Mouse (Mus musculus) left cerebral cortex, postnatal 25 days (tissue): ENCODE results near the gene Zfc3h1. TPM values are rescaled to one million over a fixed set of nuclear protein-coding genes. Genes with fewer than 3 reads are reported as not detected.

Experiments
- DNase-seq, 2 experiments: peaks; one replicate each; pipeline ENCODE4 v3.0.0; 2022; ENCODE audit warnings: low spot score in 2 of 2, mixed read lengths in 1 of 2
- intact Hi-C: fragments of 180-260 bp; cut with DNase I; formaldehyde crosslinking; loops from one replicate; pipeline ENCODE4 v1.15.1; 2025
- total RNA-seq, 2 experiments: library from RNA; stranded (reverse); gene quantifications; 2 replicates each; pipeline ENCODE4 v1.2.3; 2021

Gene Zfc3h1
- total RNA-seq, 2 experiments from 2014 or later, result 50.0 to 53.0 TPM

DNA sequence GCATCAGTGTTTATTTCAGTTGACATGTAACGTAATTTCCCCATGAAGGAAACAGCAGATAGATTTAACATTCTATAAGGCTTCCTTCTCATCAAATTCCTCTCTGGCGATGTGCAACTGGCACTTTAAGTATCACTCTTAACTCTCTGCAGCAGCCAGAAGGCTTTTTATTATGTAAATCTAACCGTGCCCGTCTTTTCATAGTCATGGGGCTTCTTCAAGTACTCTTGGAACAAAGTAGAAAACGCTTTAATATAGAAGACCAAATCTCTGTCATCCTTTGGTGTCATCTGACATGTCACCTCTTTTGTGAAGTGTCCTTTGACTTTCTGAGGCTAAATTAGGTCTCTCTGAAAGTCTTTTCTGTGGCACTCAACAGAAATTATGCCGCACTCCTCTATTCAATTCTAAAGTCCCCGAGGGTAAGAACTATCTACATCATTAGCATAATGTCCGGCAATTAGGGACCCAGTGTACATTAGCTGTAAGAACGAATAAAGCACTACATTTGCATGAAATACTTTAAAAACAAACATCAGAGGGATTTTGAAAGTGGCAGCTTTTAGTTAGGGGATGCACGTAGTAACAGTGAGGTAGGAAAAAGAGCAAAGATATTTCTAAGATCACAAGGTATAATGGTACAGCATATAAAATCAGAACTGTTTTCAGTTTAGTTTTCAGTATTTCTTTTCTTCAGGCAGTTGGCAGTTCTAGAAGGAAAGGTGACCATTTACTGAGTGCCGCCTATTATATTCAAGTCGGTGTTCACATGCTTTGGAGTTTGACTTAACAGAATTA lies 1.7 kb upstream of the Zfc3h1 start:
- intact Hi-C loops, result no loop called here
- no peak for DNase-seq

DNA sequence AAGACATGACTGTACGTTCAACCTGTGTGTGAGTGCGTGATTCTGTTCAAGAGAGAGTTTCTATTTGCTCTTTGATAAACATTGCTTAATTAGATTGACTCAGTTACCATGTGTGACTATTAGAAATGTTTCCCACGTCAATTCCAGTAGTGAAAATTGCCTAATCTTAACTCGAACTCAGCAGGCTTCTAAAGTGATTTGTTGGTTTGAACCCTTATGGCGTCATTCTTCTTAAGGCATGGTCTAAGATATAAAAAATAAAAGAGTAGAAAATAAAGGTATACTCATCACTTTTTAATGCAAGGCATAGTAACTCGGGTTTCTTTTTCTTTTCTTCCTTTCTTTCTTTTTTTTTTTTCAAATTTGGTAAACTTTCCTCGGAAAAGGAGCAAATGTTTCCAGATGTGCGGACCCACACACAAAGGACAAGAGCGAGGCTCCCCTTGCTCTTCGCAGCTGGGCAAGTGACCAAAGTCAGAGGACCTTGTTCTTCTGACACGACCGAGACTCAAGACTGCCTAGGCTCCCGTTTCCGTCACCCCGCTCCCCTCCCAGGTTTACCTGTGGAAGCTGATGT lies 1.0 kb upstream of the Zfc3h1 start:
- intact Hi-C loops, result loop anchor here (1.0 kb wide), 2 partner anchors 21 to 67 kb away; partner anchors contain the start of gene Tmem19
- no peak for DNase-seq

DNA sequence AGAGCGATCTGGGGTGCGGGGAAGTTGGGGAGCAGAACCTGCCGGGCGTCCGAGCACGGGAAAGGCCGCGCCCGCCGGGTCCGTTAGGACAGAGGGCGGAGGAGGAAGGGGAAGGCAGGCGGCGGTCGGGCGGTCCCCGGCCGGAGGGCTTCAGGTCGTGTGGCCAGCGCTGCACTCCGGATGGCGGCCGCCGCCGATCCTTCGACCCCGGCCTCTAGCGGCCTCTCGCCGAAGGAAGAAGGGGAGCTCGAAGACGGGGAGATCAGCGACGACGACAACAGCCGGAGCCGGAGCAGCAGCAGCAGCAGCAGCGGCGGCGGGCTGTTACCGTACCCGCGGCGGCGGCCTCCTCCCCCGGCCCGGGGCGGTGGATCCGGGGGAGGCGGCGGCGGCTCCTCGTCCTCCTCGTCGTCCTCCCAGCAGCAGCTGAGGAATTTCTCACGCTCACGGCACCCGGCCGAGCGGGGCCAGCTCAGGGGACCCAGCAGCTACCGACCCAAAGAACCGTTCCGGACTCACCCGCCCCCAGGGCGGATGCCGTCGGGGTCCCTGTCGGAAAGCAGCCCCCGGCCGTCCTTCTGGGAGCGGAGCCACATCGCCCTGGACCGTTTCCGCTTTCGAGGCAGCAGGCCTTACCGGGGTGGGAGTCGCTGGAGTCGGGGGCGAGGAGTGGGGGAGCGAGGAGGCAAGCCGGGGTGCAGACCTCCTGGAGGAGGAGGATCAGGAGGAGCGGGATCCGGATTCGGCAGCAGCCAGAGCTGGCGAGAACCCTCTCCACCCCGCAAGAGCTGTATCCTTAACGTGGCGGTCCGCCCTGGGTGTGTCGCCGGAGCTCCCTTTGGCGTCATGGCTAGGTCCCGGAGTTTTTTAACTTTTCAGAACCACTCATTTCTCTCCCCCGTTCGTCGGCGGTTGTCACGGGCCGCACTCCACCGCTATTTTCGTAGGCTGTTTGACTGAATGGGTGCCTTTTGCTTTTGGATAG lies 551 bp downstream of the Zfc3h1 start:
- intact Hi-C loops, result no loop called here
- peak; percentile 38 to 53 for DNase-seq

DNA sequence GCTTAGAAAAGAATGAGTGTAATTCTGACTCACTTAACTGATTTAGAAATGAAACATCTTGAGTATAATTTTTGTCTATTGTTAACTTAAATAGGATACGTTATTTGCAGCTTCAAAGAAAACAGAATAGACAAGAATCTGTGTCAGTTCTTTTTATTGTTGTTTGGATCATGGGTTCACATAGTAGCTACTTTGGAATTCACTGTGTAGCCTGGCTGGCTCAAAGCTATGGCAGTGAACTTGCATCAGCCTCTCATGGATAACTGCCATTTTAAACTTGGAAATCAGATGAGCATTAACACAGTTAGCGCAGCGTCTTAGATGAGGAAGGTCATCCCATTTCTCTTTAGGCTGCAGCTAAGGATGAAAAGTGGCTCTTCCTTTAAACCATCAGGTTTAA lies 3.1 kb downstream of the Zfc3h1 start:
- DNase-seq, result no peak
- intact Hi-C loops, result no loop called here

DNA sequence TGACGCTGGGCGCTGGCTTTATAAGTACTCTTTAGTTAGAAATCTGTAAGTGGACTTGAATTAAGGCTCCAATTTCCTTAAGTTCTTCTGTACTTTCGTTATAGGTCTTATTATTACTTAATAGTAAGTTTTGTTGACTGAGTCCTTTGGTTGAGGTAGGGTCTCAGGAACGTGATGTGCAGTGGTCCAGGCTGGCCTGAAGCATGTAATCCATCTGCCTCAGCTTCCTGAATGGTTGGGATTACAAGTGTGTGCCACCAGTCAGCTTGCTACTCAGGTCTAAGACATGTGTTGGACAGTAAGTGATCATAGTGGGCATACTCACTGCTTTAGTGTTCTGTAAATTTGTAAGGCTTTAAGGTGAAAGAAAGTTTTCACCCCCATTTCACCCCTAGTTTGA lies 6.3 kb downstream of the Zfc3h1 start:
- intact Hi-C loops, result no loop called here
- no peak for DNase-seq

DNA sequence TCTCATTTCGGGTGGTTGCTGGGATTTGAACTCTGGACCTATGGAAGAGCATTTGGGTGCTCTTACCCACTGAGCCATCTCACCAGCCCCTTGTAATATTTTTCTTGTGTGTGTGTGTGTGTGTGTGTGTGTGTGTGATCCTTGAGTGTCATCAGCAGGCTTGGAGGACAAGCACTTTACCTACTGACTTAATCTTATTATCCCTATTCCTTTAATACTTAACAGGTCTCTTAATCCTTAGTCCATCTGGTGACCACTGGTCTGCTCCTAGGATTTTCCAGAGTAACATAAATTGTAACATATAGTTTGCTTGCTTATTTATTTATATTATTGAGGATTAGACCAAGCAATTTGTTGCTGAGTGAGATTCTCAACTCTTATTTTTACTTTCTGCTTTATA lies 7.1 kb downstream of the Zfc3h1 start:
- DNase-seq, result no peak
- intact Hi-C loops, result no loop called here

DNA sequence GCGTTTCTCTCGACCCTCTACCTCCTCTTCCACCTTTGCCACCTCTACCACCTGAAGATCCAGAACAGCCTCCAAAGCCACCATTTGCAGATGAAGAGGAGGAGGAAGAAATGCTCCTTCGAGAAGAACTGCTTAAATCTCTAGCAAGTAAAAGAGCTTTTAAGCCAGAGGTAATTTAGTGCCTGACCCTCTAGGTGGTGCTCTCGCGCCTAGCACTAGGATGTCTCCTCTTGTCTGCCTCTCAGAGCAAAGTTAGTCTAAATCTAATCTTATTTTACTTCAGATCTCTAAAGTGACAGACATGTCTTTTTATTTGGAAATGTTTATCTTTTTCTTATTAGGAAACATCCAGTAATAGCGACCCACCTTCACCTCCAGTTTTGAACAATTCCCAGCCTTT lies 21.6 kb downstream of the Zfc3h1 start:
- DNase-seq, result peak; percentile 46 to 72
- intact Hi-C loops, result loop anchor here (5.0 kb wide), 1 partner anchor 211 kb away; no protein-coding TSS in a partner anchor

DNA sequence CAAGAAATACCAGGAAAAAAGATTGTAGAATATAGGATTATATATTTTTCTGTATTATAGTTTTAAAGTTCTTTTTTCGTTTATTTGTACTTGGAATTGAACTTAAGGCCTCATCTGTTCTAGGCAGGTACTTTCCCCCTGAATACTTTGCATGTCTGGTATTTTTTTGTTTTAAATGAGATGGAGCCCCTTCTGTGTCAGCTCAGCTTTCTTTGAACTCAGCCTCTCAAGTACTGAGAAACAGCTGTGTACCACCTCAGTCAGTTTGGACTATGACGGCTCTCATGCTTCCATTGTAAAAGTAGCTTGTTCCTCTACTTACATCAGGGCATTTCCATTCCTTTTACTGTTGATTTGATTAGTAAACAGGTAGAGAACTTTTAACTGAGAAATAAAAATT lies 28.7 kb downstream of the Zfc3h1 start:
- no peak for DNase-seq
- intact Hi-C loops, result loop anchor here (2.0 kb wide), 1 partner anchor 13 kb away; no protein-coding TSS in a partner anchor

DNA sequence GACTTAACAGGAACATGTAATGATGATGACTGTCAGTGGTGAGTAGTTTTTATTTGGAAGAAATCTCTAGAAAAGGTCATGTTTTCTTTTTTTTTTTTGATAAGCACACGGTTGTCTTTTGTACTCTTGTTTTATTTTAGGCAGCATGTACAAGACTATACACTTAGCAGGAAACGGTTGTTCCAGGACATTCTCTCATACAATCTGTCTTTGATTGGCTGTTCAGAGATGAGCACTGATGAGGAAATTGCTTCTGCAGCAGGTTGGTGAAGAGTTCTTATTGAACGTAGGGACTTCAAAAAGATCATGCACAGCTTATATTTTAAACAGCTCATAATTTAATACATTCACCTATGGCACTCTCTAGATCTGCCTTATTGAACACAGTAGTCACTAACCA lies 29.3 kb downstream of the Zfc3h1 start:
- intact Hi-C loops, result no loop called here
- no peak for DNase-seq

DNA sequence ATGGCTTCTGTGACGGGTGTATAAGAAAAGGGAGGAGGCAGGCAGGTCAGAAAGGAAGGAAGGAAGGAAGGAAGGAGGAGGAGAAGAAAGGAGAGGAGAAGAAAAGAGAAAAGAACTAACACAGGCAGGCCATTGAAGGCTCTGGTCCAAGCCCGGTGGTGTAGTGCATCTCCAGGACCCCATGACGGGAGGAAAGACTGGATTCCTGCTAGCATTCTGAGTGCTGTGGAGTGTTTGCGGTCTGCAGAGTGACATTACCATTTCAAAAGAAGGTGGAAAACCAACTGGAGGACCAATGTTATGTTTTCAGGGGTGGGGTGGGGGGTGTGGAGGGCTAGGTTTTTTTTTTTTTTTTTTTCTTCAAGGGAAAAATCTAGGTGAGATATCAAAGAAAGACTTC lies 37.2 kb downstream of the Zfc3h1 start:
- intact Hi-C loops, result no loop called here
- no peak for DNase-seq

DNA sequence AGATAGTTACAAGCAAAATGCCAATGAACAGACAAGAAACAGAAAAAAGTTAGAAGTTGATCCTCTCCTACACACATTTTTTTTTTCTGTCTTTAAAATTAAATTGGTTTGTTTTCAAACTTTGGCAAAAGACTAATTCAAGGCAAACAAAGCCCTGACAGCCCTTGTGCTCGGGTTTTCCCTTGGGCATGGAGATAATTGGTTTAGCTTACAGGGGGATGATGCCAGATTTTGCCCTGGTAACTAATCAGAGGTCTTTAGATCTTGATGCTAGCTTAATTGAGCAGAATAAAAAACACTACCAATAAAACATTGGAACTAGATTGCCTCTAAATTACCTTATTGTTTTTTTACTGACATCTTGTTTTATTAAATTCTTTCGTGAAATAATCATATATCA lies 40.6 kb downstream of the Zfc3h1 start:
- intact Hi-C loops, result no loop called here
- DNase-seq, result no peak

DNA sequence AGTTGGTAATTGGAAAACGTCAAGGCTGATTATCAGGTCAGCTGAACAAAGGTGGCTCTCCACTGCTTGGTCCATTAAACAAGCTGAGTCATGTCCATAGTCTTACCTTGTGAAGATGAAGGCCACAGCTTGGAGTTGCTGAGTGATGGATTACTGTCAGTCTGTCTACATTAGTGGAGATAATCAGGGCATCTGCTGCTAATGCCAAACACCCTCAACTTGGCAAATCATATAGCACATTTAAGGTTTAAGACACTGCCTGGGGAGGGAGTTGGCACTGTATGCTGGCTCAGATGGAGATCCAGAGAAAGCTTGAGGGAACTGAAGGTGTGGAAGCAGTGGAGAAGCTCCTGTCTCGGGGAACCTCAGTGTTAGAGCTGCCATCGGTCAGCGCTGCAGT lies 52.5 kb downstream of the Zfc3h1 start:
- DNase-seq, result no peak
- intact Hi-C loops, result no loop called here

DNA sequence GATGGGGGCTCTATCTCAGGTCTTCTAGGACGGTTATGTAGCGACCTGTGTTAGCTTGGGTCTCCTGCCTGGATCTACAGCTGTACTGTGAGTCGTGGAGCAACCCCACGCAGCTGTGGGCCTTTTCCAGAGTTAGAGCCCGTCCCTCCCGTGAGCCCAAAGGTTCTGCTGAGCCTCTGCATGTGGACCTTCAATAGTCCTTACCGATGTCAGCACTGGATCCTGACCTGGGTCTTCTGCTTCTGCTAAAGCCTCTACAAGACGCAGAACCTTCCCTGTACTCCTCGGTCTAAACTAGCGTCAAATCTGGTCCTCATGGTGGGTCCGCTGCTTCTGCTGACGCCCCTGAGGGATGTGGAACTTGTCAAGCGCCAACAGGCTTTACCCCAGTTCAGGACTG lies 63.9 kb downstream of the Zfc3h1 start:
- DNase-seq, result no peak
- intact Hi-C loops, result no loop called here

DNA sequence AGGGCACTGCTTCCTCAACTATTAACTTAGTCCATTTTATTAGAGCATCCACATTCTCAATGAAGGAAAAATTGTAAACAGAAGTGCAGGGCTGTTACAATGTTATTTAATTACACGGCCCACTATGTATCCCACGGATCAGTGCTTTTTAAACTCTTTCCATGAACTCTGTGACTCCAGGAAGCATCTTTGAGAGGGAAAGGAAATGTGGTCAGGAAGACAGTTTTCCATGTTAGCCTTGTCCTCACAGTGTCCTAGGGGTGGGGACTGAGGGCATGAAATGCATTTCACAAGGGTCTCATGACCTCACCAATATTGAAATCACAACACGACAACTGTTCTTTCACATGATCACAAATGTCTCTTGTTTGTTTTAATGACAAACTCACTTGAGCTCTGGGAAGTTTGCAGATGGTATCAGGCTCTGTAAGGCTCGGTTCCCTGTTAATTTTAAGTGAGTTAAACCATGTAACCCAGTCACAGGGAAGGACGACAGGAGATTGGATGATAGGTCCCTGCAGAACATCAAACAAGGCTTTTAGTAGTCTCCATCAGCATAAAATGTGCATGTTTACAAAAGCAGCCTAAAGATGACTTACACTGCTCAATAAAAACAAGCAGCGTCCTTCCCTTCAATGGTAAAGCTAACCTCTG lies 72.7 kb downstream of the Zfc3h1 start:
- intact Hi-C loops, result no loop called here
- no peak for DNase-seq

DNA sequence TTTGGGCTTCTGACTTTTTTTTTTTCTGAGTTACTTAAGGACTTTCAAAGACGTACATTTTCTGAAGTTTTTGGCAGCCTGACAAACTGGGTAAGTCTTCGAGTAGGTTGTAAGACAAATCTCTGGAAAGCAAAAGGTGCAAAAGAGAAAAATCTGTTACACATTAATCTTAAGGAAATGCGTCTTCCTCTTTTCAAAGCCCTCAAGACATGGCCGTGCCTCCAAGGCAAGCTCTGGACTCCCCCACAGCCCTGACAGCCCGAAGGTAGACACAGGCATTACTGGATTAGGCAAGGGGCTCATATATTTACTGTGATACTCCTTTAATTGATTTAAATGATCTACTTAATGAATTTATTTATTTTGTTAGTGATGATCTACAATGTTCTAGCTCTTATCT lies 77.9 kb downstream of the Zfc3h1 start:
- DNase-seq, result no peak
- intact Hi-C loops, result no loop called here

DNA sequence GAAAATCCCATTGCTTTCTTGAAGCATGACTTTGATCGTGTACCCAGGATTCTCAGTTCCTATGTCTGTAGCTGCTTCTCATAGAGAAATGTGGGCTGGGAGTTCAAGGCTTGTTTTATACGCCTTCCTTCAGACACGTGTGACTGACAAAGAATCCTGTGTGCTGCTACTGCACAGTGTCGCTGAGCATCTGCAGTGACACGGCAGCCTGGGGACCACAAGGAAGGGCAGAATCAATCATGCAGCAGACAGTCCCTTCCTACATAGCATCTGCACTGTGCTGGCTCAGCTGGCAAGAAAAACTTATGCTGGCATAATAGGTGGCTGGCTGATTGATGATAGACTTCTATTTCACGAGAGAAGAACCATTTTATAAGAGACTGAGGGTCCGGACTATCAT lies 80.3 kb downstream of the Zfc3h1 start:
- DNase-seq, result no peak
- intact Hi-C loops, result no loop called here

DNA sequence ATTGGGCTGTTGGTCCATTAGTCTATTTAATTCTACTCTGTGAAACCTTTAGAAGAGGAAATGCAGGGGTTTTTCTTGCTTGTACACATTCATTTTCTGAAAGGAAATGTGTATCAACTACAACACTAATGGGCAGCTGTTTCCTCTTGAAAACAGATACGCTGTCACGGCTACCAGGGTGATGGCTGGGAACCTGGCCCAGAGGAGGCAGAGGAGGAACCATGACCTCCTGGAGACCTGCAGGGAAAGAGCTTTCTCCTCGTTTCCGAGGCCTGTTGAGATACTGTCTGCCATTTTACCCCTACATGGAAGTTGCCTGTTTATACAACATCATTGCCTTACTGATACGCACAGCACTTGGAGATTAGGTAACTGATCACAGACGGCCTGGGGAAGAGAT lies 81.0 kb downstream of the Zfc3h1 start:
- DNase-seq, result no peak
- intact Hi-C loops, result no loop called here

DNA sequence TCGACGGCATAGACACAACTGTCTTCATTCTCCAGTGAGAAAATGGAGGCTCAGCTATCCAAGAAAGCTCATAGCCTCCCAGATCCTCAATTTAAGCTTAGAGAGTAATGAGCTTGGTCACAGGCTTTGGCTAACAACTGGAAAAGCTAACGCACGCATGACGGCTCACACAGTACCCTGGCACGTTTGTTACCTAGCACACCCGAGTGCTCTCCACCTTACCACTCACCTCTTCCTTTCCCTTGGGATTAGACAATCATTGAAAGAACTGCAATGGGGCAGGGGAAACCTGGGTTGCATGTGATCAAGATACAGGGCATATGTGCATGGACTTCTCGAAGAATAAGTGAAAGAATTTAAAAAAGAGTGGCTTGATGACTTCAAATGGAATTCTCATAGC lies 83.2 kb downstream of the Zfc3h1 start:
- no peak for DNase-seq
- intact Hi-C loops, result no loop called here

DNA sequence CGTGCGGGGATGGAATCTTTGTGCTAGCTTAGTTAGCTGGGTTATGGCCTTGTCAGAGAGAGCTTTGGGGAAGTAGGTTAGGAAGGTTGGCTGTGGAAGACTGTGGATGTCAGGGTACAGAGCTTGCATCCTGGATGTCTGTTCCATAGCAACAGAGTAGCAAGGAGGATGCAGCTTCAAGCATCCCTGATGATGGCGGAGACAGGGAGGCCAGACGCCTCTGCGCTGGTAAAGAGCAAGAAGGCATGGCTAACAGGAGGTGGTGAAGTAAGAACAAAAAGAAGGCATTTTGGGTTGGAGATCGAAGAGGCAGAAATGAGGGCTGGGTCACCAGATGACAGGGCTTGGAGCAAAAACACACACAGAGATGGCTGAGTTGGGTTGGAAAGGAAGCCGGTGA lies 83.9 kb downstream of the Zfc3h1 start:
- intact Hi-C loops, result no loop called here
- no peak for DNase-seq

DNA sequence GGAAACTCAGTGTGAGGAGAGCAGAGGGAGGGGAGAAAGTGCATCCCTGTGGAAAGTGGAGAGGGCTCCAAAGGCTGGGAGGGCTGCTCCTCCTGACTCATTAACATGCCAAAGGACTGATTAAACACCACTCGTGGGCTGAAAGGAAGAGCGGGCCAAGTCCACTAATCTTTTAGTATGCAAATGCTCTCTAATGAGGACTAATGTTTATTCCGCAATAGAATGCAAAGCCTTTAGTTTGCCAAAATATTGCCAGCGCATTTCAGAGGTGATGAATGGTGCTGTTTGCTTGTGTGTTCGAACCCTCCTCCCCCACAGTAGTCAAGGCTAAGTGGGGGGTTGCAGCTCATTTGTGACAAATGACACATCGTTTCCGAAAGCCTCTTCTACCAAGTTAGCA lies 84.3 kb downstream of the Zfc3h1 start:
- DNase-seq, result no peak
- intact Hi-C loops, result no loop called here
